Mouse (Mus musculus) MEL-GATA-1-ER (cell line): ENCODE measurements around the gene Itpkc.

Source experiments
- DNase-seq: peaks from one replicate; pipeline ENCODE4 v3.0.0-alpha.2; 2012; ENCODE audit warnings: low read depth; ENCODE audit errors: extremely low read depth

Gene Itpkc

DNA sequence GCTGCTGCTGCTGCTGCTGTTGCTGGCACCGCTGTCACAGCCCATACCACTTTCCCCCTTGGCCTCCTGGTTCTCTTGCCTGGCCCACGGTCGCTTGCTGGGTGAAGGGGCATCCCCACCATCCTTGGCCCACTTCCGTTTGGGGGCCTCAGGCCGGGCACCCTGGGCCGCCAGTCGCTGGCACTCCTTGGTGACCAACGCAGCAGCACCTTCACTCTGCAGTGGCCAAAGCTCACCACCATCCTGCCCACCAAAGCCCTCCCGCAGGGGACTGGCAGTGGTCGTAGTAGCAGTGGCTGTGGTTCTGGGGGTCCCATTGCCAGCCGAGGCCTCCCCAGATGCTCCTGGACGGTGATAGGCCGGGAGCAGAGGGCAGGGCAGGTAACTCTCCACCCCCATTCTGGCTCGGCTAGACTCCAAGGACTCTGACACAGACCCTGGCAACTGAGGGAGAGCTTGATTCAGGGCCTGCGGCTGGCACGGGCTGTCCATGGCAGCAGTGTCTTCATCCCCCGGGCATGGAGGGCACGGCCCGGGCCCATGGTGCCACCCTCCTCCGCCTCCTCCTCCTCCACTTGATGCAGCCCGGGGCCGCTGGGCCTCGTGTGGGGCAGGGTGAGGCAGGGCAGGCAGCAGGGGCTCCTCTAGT lies 63.3 kb downstream of the Itpkc start:
- no peak for DNase-seq

- no peak for DNase-seq
Measured at GRCm38 (mm10) chr7:27164112-27164947, 64.1 kb downstream of the Itpkc start.

GRCm38 (mm10) chr7:27163450-27163805 lies 65.0 kb downstream of the Itpkc start:
- DNase-seq = no peak

DNA sequence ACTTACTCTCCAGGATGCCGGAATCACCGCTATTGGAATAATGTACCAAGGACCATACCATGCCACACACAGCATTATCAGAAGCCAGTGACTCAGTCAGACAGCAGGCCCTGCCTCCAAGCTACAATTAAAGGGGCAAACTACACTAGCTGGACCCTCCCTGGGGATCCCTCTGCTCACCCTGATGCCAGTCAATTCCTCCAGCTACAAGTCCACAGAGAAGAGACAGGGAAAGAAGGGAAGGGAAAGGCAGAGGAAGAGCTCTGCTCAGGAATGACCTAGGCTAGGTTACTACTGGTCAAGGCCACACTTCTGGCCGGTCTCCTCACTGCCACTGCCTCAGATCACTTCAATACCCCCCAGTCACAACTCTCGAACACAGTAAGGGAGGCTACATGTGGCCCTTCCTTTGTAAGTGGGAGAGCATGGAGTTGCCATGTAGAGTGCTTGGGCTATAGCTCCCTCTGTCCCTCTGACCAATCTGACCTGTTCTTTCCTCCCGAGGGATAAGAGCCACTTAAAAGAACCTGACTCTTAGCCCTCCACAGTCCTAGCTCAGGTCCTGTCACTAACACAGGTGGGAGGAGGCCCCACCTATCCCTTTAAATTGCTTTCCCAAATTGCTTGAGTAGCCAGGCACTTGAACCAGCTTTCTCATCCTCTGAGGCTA lies 65.5 kb downstream of the Itpkc start:
- no peak for DNase-seq

GRCm38 (mm10) chr7:27161744-27162143 lies 66.7 kb downstream of the Itpkc start:
- no peak for DNase-seq

DNA sequence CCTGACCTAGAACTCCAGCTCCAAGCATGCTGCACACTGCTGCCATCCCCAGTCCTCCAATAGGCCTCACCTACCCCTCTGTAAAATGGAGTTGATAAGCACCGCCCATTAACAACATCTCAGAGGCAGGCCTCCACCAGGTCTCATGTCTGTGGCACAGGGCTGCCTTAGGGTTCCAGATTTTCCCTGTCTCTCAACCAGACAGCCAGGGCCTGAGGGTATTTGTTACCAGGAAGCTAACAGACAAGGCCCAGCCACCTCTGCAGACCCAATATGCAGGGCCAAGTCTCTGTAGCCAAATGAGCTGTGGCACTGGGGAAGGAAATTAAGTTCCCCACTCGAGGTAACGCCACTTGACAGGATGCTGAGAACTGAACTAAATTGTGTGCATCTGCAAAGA lies 67.5 kb downstream of the Itpkc start:
- no peak for DNase-seq

DNA sequence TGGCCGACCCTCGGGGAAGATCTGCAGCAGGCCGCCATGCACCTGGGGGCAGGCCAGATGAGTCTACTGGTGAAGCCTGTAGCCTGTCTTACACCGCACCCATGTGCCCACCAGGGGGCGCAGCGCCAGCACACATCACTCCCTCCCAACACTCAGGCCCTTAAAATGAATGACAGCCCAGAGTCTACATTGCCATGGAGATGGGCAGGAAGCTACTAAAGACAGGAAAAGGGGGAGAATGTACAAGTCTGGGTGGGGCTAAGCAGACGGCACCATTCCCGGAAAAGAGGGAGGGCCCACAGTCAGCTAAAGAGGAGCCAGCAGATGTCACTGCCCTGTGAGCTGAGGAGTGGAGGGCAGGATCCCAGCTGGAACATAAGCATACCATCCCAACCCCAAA lies 68.6 kb downstream of the Itpkc start:
- peak; percentile 63 for DNase-seq

- no peak for DNase-seq
Measured at GRCm38 (mm10) chr7:27159256-27159655, 69.2 kb downstream of the Itpkc start.

- no peak for DNase-seq
Measured at GRCm38 (mm10) chr7:27158171-27158570, 70.3 kb downstream of the Itpkc start.
